Mouse (Mus musculus) midbrain, embryonic 11.5 days (tissue): ENCODE measurements around the gene Xk. TPM values are rescaled to one million over a fixed set of nuclear protein-coding genes. Genes with fewer than 3 reads are reported as not detected.
"Not testable (repeated sequence)": the region's sequence is repeated elsewhere in the genome, so short reads cannot be mapped to it uniquely, and the experiment has no call there.

Experiments used
- ATAC-seq: fragments of 200-750 bp; cut with Nextera tagmentation; 2 replicates; pipeline ENCODE4 v1.8.0; 2017; ENCODE audit warnings: moderate TSS enrichment, moderate library complexity; ENCODE audit not compliant: low FRiP score
- DNase-seq: peaks from one replicate; pipeline ENCODE4 v3.0.0; 2015; ENCODE audit warnings: low spot score; ENCODE audit errors: missing footprints
- H3K27ac ChIP-seq: fragments of 300-500 bp; sonication (generic); 2 replicates; pipeline ENCODE4 v1.5.1; 2014; ENCODE audit warnings: low read depth, low read length
- H3K27me3 ChIP-seq: fragments of 300-500 bp; sonication (generic); 2 replicates; pipeline ENCODE4 v1.6.1; 2014; ENCODE audit warnings: mild to moderate bottlenecking, low read length, moderate library complexity, mixed read lengths; ENCODE audit not compliant: control insufficient read depth, insufficient read depth
- H3K36me3 ChIP-seq: fragments of 300-500 bp; sonication (generic); 2 replicates; pipeline ENCODE4 v1.6.1; 2014; ENCODE audit warnings: mild to moderate bottlenecking, low read length, moderate library complexity, mixed read lengths; ENCODE audit not compliant: control insufficient read depth, insufficient read depth
- H3K4me1 ChIP-seq: fragments of 300-500 bp; sonication (generic); 2 replicates; pipeline ENCODE4 v1.6.1; 2014; ENCODE audit warnings: low read length; ENCODE audit not compliant: control insufficient read depth, insufficient read depth
- H3K4me2 ChIP-seq: fragments of 300-500 bp; sonication (generic); 2 replicates; pipeline ENCODE4 v1.6.1; 2014; ENCODE audit warnings: mild to moderate bottlenecking, moderate library complexity
- H3K4me3 ChIP-seq: fragments of 300-500 bp; sonication (generic); 2 replicates; pipeline ENCODE4 v1.5.1; 2014; ENCODE audit warnings: low read depth, low read length
- H3K9ac ChIP-seq: fragments of 300-500 bp; sonication (generic); 2 replicates; pipeline ENCODE4 v1.6.1; 2014; ENCODE audit warnings: low read length
- H3K9me3 ChIP-seq: fragments of 300-500 bp; sonication (generic); 2 replicates; pipeline ENCODE4 v1.6.1; 2016; ENCODE audit warnings: low read length; ENCODE audit not compliant: control insufficient read depth
- WGBS: fragments of 180-500 bp; shearing (Covaris S2); extraction: QIAGEN DNeasy Blood & Tissue Kit; methylation state at CpG from one replicate; pipeline ENCODE4 v1.1.7; 2014; 5-methylcytosine and 5-hydroxymethylcytosine counted together
- polyA plus RNA-seq: library from polyadenylated mRNA; unstranded; fragments of >200 nt; fragmentation: Nextera tagmentation; extraction: Ambion mirVana; gene quantifications from 2 replicates; pipeline ENCODE4 v1.2.1, GENCODE M21; 2014

Xk gene
- polyA plus RNA-seq, 1 experiment from 2014 or later = 2.9 TPM

DNA sequence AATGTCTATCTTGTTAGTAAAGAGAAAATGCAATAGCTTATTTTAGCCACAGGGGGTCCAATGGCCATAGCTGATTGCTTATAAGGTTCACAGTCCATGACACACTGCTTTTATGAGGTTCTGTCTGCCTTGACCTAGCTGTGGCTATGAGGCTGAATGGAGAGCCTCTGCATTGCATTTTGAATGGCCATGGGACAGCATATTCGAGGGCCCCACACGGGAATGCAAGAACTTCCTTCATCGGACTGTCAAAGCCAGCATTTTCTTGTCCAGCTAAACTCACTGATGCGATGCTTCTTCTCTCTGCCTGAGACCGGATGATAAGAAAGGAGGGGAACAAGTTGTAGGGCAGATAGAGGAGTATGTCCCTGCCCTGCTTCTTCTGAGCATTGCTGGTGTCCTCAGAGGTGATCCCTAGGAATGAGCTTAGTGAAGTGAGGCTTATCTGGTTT lies 25.9 kb downstream of the Xk start:
- Histone ChIP-seq H3K4me1 (no peaks in the 10 kb centered on the region), H3K4me2 (no peak overlapping the region), H3K9ac (no peak overlapping the region), H3K27me3 (no peaks in the 10 kb centered on the region), H3K27ac (no peak overlapping the region), H3K9me3 (no peaks in the 10 kb centered on the region), H3K36me3 (no peaks in the 10 kb centered on the region), H3K4me3 (no peak overlapping the region)
- ATAC-seq = no peak
- no peak for DNase-seq
- 92% methylated on average over 5 of the region's 5 CpGs for WGBS

DNA sequence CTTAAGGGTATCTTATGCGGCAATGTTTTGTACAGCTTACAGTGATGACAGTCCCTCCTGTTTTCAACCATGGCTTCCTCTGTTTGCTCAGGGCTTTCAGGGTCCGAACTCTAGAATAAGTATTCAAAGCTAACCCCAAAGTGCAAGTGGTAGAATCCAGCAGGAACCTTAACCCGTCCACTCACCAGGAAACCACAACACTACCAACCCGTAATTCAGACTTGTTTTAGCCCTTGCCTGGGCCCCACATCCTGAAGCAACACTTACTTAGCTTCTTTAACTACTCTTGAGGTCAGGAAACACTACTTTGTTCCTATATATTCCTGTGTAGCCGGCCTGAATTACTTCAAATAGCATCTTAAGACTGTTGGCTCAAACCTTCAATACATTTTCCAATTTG lies 30.2 kb downstream of the Xk start:
- H3K27me3 ChIP-seq = no peaks in the 10 kb centered on the region
- no peak overlapping the region for H3K9ac ChIP-seq
- no peaks in the 10 kb centered on the region for H3K36me3 ChIP-seq
- no peaks in the 10 kb centered on the region for H3K4me1 ChIP-seq
- ATAC-seq (no peak), DNase-seq (no peak)
- H3K4me2 ChIP-seq = no peak overlapping the region
- 80% methylated on average over 5 of the region's 5 CpGs for WGBS
- H3K4me3 ChIP-seq = no peak overlapping the region
- no peak overlapping the region for H3K27ac ChIP-seq
- no peaks in the 10 kb centered on the region for H3K9me3 ChIP-seq

DNA sequence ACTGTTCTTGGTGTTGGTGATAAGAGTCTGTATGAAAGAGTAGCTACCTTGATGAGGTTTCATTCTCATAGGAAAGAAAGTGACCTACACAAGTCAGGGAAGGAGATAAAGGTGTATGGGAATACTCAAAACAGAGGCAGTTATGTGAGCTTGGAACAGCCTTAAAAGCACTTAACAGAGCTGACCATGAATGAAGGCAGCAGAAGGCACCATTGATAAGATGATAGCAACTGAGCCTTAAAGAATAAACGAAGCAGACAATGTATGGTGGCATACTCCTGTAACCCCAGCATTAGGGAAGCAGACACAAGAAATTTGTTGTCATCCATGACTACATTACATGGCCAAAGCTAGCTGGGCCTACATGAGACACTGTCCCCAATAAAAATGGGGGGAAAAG lies 30.9 kb downstream of the Xk start:
- Histone ChIP-seq H3K27ac (no peak overlapping the region), H3K27me3 (no peaks in the 10 kb centered on the region), H3K36me3 (no peaks in the 10 kb centered on the region), H3K4me3 (no peak overlapping the region), H3K4me1 (no peaks in the 10 kb centered on the region), H3K9ac (no peak overlapping the region), H3K4me2 (no peak overlapping the region), H3K9me3 (no peaks in the 10 kb centered on the region)
- WGBS = 77% methylated on average over 1 of the region's 1 CpGs
- DNase-seq (no peak), ATAC-seq (no peak)

DNA sequence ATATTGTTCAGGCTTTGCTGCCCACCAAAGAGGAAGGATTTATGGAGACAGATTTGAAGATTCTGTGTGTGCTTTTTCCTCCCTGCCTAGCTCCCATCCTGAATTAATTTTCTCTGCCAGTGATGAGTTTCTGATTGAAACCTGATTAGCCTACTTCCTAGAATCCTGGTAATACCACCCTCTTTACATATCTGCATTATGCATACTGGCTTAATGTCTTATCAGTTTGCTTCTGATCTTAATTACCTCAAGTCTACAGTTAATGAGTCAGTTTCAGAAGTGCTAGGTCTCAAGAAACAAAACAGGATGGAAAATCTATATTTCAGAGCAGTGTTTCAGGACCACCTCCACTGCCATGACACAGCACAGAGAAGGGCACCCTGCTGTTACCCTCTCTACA lies 43.9 kb downstream of the Xk start:
- H3K36me3 ChIP-seq, H3K9me3 ChIP-seq, ATAC-seq, H3K27ac ChIP-seq, DNase-seq, H3K4me2 ChIP-seq, H3K27me3 ChIP-seq, H3K9ac ChIP-seq, H3K4me3 ChIP-seq, H3K4me1 ChIP-seq: not testable (repeated sequence)

DNA sequence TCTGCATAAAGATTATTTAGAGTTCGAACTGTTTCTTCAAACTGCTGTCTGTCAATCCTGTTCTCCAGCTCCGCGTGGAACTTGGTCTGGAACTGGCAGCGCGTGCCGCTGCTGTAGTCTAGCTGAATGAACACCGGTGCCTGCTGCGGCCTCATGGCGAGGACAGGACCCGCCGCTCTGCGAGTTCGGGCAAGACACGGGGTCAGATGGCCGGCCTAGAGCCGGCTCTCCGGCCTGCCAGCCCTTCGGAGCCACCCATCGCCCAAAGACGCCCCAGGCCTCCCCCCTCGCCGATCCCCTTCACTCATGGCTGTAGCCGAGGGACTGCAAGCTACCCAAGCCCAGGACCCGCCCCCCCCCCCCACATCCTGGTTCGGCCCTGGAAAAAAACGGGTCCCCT lies 55.4 kb downstream of the Xk start:
- 90% methylated on average over 25 of the region's 26 CpGs for WGBS
- H3K9ac ChIP-seq = not testable (repeated sequence)

DNA sequence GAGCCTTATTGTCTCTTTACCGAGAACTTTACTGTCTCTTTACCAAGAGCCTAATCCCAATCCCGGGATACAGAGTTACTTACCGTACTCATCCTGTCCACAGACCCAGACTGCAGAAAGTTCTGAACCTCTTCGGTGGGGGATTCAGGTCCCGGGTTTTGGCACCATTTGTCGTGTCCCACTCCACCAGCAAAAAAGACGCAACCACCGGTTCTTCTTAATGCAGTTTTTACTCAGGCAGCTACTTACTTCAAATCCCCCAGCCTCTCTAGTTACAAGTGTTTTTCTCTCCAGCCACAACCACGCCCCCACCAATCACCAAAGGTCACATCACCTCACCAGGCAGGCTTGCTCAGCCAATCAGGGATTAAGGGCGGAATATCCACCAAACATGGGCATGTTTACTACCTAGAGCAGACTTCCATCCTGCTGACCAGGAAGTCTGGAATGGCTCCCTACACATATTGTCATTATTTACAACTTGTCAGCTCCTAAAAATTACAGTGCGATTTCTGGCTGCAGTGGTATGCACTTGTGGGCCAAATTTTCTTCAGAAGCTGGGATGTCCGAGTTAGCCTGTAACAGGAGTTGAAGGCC lies 59.9 kb downstream of the Xk start:
- WGBS = 86% methylated on average over 12 of the region's 12 CpGs
- not testable (repeated sequence) for H3K4me1 ChIP-seq, H3K4me3 ChIP-seq, ATAC-seq, H3K27ac ChIP-seq, H3K4me2 ChIP-seq, H3K9me3 ChIP-seq, H3K36me3 ChIP-seq, DNase-seq, H3K9ac ChIP-seq, H3K27me3 ChIP-seq

More for the DNA sequence above, 55.4 kb downstream of the Xk start:
- H3K27me3 ChIP-seq, H3K9me3 ChIP-seq, DNase-seq, H3K36me3 ChIP-seq, H3K4me2 ChIP-seq, ATAC-seq, H3K4me3 ChIP-seq, H3K27ac ChIP-seq, H3K4me1 ChIP-seq: not testable (repeated sequence)

DNA sequence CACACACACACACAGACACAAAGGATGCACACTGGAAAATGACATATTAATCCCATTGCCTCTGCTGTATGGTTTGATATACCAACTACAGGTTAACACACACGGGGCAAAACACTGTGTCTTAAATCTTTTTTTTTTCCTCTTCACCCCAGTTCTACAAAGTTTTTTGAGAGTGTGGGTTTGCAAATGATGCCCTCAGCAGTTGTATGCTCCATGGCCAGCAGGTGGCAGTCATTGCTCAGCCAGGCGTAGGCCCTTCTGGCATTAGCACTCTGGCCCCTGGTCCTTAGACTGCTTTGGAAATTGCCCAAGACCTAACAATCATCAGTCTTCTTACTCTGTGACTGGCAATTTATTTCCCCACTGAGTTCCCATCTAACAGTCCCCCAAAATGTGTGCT lies 60.5 kb downstream of the Xk start:
- not testable (repeated sequence) for H3K9ac ChIP-seq, H3K9me3 ChIP-seq, ATAC-seq, H3K27me3 ChIP-seq, H3K4me2 ChIP-seq, DNase-seq, H3K36me3 ChIP-seq, H3K4me3 ChIP-seq, H3K4me1 ChIP-seq, H3K27ac ChIP-seq
- WGBS = 81% methylated on average over 2 of the region's 2 CpGs

DNA sequence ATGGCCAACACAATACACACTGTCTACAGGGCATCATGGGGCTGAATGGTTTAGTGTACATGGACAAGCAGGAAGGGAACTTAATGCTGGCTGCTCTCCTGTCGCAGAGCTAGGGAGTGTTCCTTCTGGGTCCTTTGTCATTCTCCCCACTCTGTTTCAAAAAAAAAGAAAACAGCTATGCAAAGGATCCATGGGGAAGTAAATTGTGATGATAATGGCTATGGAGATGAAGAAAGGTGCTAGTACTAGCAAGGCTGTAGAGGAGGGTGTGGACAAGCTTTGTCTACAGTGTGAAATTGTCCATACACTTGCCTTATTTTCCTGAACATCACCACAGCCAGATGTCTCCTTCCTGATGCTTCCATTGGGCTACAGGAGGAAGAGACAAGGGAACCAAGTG lies 62.4 kb downstream of the Xk start:
- not testable (repeated sequence) for H3K4me1 ChIP-seq, H3K27me3 ChIP-seq, H3K4me3 ChIP-seq, H3K27ac ChIP-seq, H3K36me3 ChIP-seq, ATAC-seq, H3K4me2 ChIP-seq, H3K9ac ChIP-seq, H3K9me3 ChIP-seq, DNase-seq
- 44% methylated on average over 1 of the region's 1 CpGs for WGBS

DNA sequence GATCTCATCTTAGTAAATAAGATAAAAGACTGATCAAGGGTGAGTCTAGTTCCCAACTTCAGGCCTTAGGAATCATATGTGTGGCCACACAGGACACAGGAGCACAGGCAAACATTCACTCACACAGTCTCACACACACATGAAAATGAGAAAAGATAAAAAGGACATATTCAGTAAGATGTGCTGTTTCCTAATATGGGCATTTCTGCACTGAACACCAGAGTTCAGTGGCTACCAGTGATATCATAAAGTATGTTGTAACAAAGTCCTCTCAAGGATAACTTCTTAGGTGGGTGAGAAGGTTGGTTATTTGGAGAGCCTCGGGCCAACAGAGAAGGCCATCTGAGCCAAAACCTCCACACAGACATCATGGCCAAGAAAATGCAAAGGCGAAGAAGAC lies 77.8 kb downstream of the Xk start, which contains the start of gene H2al1k:
TSS of gene H2al1k (plus strand) at position 301 of the 400 bp plus-strand sequence.
- H3K36me3 ChIP-seq, H3K9me3 ChIP-seq, H3K4me3 ChIP-seq, H3K4me1 ChIP-seq, H3K9ac ChIP-seq, H3K4me2 ChIP-seq, DNase-seq, ATAC-seq, H3K27me3 ChIP-seq, H3K27ac ChIP-seq: not testable (repeated sequence)
- no CpG with 5 or more reads among the region's 2 CpGs for WGBS
